Mouse (Mus musculus) myocyte (in vitro differentiated cells): ENCODE measurements around the gene Orc4.

ENCODE experiments used
- MAX ChIP-seq: IDR thresholded peaks from one replicate; pipeline ENCODE4 v1.6.1; 2011; ENCODE audit warnings: low read depth, mild to moderate bottlenecking, control low read depth
- MYOD1 ChIP-seq, 3 experiments: IDR thresholded peaks; one replicate each; pipeline ENCODE4 v1.6.1; 2011; ENCODE audit warnings: control low read depth in 2 of 3, low read depth in 2 of 3, mild to moderate bottlenecking in 2 of 3, moderate library complexity in 1 of 3; ENCODE audit not compliant: insufficient read length in 2 of 3, control insufficient read depth in 1 of 3
- POLR2A ChIP-seq: IDR thresholded peaks from one replicate; pipeline ENCODE4 v1.6.1; 2011; ENCODE audit warnings: low read depth, mild to moderate bottlenecking, control low read depth, moderate library complexity; ENCODE audit not compliant: insufficient read length
- POLR2AphosphoS2 ChIP-seq: IDR thresholded peaks from one replicate; pipeline ENCODE4 v1.6.1; 2011; ENCODE audit warnings: low read depth, control low read depth; ENCODE audit not compliant: insufficient read length
- SRF ChIP-seq: IDR thresholded peaks from one replicate; pipeline ENCODE4 v1.6.1; 2011; ENCODE audit warnings: low read depth; ENCODE audit not compliant: control insufficient read depth, insufficient read length
- TCF12 ChIP-seq: IDR thresholded peaks from one replicate; pipeline ENCODE4 v1.6.1; 2011; ENCODE audit warnings: mild to moderate bottlenecking, control low read depth; ENCODE audit not compliant: poor library complexity, insufficient read depth, severe bottlenecking

GRCm38 (mm10) chr2:48908866-48909265 is 41.2 kb downstream of the Orc4 start:
- no peak for TF ChIP-seq MYOD1 (IDR thresholded peaks at IDR 0.05; ENCODE audit: control insufficient read depth in 1 of 3, insufficient read length in 2 of 3, low read depth in 2 of 3)
- TF ChIP-seq POLR2A: no peak
- no peak for TF ChIP-seq POLR2AphosphoS2
- TF ChIP-seq TCF12: no peak
- no peak for TF ChIP-seq MAX
- TF ChIP-seq SRF: no peak
